Mouse (Mus musculus): Measurements from ENCODE around the gene Dock1.

GRCm38 (mm10) chr7:134943701-134944100 lies 273.2 kb downstream of the Dock1 start:
- TF ChIP-seq CTCF (IDR thresholded peaks at IDR 0.05; ENCODE audit: low read depth, low read length), result no peak
- no peak for TF ChIP-seq GATA1 (IDR thresholded peaks at IDR 0.05; ENCODE audit: borderline replicate concordance, low read length)
- TF ChIP-seq POLR2AphosphoS5 (IDR thresholded peaks at IDR 0.05; ENCODE audit: insufficient replicate concordance, low read depth, low read length), result no peak
- TF ChIP-seq GATA2 (IDR thresholded peaks at IDR 0.05; ENCODE audit: borderline replicate concordance, low read depth, low read length), result no peak
